Mouse (Mus musculus): ENCODE measurements around the gene Hhat.

Hhat gene

GRCm38 (mm10) chr1:192555516-192555915 is 215.5 kb downstream of the Hhat start:
- no peak for DNase-seq (ENCODE audit: low spot score)

DNA sequence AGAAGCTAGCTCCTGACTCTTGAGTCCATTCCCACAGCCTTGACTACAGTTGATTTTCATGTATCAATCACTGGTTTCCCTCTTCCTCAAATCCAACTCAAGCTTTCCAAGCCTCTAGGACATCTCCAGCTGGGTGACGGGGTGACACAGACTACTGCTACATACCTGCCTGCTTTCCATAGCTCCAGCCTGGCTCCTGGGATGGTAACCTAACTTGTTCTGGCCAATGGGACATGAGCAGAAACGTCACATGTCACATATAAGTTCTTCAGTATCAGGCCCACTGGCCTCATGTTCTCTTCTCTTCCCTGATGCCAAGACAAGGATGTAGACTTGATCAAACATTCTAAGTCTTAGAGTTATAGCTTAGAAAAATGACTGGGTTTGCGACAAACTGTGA is 220.5 kb downstream of the Hhat start:
- DNase-seq (ENCODE audit: low spot score) = no peak

DNA sequence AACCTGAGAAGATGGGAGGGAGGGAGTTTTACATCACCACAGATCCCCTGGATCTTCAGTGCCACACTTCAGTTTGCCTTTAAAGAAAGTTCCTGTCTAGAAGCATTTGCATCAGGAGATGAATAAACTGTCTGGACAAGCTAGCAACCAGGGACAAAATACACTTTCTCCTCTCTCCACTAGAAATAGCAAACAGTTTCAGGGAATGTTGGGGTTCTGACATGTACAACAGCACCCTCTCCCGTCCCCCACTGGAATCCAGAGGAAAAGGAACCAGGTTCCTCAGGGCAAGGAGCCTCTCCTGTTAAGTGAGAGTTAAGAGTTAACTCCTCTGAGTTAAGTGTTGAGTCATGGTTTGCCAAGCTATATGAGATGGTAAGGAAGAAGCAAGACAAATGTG is 224.2 kb downstream of the Hhat start:
- no peak for DNase-seq (ENCODE audit: low spot score)

DNA sequence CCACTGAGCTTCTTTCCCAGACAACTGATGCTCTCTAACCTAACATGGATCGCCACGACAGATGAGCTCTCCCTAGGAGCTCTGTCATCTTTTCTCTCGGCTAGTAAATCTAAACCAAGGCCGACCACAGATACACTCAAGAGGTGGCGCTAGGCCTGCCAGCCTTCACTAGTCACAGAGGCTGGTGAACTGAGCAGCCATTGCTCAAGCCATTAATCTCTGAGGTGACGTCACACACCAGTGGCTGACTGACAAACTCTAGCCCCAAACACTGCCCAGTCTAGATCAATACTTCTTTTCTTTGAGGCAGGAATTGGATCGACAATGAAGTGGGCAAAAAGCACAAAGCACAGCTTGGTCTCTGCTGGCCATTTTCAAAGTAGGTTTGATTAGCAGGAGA is 226.1 kb downstream of the Hhat start:
- DNase-seq (ENCODE audit: low spot score) = no peak

- DNase-seq (ENCODE audit: low spot score) = no peak
Measured at GRCm38 (mm10) chr1:192544091-192544490, 226.9 kb downstream of the Hhat start.

- DNase-seq (ENCODE audit: low spot score) = no peak
Measured at GRCm38 (mm10) chr1:192543686-192544085, 227.3 kb downstream of the Hhat start.

DNA sequence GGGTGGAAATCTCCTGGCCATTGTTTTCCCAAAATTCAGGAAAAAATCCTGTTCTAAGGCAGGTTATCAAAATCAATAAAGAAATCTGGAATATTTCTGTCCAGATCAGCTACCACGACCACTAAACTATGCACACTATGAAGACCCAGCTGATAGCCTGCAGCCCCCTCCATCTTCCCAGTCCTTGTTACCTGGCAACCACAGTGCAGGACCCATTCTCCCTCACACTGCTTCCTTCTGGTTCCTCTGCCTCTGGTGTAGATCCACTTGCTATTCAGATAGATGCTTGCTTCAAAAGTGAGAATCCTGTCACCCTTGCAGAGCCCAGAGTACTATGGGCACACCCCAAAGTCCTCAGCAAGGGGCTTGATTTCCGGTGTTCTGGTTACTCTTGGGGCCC is 228.9 kb downstream of the Hhat start:
- DNase-seq (ENCODE audit: low spot score) = no peak

DNA sequence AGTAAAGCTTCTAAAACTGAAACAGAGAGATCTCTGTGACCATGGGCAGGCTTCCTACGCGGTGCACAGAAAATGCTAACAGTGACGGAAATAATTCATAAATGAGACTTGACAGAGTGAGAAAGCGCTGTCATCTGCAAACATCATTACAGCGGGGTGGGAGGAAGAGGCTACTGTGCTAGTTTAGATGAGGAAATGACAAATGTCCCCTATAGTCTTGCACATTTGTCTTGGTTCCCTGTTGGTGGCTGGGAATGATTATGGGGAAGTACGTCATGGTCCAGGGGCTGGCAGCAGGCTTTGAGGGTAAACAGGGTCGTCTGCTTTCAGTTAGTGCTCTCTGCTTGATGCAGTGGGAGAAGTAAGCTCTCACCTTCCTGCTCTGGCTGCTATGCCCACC is 233.9 kb downstream of the Hhat start:
- DNase-seq (ENCODE audit: low spot score) = no peak

- DNase-seq (ENCODE audit: low spot score) = no peak
Measured at GRCm38 (mm10) chr1:192536440-192536839, 234.6 kb downstream of the Hhat start.

DNA sequence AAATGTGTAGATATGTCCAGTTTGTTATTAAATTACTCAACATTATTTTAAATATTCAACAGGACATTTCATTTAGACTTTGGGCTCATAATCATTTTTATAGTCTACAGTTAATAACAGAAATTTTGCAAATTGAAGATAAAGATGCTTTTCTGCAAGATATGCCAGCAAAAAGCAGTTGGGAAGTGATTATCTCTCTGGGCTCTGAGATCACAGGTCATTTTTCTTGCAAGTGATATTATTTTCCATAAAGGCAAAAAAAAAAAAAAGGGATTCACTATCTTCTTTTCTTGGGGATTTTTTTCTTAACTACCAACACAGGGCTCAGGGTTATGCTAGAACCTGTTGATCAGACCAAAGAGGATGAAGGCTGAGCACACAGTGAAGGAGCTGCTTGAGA is 238.0 kb downstream of the Hhat start:
- no peak for DNase-seq (ENCODE audit: low spot score)

DNA sequence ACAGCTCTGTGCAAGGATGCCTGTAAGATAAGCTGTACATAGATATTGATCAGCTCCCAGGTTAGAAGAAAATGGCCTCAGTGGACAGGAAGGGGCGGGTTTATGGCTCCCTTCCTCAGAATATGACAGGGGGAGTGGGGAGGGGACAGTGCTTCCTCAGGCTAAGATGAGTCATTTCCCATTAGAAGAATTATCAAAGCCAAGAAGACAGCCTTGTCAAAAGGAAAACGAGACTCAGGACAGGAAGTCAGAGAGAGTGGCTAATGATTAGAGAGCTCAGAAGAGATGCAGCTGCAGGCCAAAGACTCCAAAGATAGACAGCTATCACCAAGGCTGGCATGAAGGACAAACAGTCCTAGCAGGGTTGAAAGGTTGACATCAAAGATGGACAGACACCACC is 238.8 kb downstream of the Hhat start:
- DNase-seq (ENCODE audit: low spot score) = no peak

GRCm38 (mm10) chr1:192531490-192532146 is 239.4 kb downstream of the Hhat start:
- DNase-seq (ENCODE audit: low spot score) = no peak

DNA sequence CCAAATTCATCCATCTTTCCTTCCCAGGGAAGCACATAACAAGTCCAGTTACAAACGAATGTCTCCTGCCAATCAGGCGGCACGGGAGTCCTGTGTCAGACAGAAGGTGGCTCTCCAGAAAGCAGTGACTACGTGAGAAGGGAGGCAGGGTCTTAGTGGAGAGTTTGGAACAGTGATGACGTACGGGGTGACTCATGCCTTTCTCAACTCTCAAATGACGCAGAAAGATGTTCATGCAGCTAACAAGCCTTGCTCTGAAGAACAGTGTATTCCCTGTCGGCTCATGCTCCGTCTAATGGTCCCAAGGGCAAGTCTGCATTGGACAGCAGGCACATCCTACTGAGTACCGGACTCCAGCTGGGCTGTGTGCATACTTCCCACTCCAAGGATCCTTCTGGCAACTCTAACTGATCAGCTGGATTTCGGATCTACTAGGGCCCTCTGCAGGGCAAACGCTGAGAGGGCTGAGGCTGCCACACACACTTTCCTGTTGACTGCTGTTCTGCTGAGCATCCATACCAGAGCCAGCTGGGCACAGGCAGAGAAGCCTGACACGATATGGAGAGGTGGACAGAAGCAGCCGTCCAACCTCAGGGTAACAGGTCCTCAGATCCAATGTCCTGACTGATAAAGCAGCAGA is 245.2 kb downstream of the Hhat start:
- DNase-seq (ENCODE audit: low spot score) = no peak

DNA sequence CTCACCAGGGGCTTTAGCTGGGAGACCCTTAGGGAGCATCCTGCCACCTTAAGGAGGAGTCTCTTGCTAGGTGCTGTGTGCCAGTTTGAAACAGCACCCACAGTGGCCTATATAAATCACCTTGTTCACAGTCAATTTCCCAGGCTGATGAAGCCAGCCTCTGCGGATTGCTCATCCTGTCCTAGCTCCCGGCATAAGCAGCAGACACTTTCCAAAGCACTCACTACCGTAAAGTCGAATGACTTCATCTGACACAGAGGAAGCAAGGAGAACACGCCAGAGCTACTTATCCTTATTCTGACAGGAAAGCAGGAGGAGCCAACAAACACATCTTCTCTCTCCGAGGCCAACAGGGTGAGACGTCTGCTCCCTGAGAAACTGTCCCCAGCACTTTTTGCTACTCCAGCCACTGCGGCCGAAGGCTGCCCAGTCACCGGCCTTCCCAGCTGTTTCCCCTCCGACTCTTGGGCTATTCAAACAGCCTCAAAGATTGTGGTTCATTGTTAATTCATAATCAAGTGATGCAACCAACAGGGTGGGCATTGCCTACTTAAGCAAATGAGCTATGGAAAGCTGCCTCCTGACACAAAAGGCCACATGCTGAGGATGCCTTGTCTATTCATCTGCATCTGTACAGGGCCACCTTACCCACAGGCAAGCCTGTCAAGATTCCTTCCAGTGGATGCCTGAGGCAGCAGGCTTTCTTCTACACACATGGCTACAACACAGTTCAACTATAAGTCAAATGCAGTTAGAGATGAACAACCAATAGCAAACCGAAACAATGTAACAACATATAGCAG is 248.4 kb downstream of the Hhat start:
- DNase-seq (ENCODE audit: low spot score) = no peak

GRCm38 (mm10) chr1:192520836-192521435 is 250.1 kb downstream of the Hhat start:
- DNase-seq (ENCODE audit: low spot score) = no peak

DNA sequence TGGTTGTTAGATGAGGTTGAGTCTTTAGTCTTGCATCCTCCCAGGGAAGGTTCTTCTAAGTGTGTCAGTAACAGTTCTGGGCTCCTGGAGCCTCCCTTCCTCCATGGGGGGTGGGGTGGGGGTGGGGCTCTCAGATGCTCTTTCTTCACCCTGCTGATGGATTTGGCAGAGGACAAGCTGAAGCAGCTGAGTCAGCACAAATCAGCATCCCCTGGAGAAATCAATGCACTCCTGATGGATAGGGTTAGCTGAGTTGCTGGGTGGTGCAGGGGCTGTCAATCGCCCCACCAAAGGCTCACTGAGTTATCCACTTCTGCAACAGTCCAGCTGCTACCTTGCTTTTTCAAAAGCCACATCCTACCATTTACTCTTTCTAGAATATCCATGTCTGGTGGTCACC is 251.3 kb downstream of the Hhat start:
- DNase-seq (ENCODE audit: low spot score) = no peak

- DNase-seq (ENCODE audit: low spot score) = no peak
Measured at GRCm38 (mm10) chr1:192515373-192515772, 255.7 kb downstream of the Hhat start.

DNA sequence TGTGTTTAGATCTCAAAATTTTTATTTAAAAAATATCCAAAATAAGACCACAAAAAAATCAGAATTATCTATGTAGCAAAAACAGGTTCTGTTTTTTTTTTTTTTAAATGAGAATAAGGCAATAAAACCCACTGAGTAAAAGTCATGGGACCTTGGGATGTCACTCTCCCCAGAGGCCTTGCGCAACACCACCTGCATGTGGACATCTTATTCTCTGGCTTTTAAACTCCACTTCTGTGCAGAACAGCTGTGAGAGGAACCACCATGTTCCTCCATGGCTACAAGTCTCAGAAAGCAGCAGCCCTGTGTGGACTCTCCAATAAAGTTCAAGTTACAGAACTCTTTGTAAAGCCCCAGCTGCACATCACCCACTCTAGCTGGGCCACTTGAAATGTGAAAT is 258.2 kb downstream of the Hhat start:
- no peak for DNase-seq (ENCODE audit: low spot score)

DNA sequence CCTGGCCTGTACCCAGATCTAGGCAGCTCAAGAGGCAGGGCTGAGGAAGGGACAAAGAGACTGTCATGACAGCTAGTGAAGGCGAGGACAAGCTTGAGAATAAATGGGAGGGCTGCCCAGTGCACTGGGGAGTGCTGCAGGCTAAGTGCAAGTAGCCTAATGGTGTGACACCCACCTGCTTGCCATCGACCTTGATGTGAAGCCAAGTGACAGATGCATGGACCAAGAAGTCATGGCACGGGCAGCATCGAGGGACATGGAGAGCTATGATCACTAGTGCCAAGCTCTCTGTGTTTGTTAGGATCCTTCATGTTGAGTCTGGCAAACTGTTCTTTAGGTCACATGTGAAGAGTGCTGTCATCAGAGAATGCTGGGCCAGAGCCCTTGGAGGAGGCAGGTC is 267.4 kb downstream of the Hhat start:
- no peak for DNase-seq (ENCODE audit: low spot score)

DNA sequence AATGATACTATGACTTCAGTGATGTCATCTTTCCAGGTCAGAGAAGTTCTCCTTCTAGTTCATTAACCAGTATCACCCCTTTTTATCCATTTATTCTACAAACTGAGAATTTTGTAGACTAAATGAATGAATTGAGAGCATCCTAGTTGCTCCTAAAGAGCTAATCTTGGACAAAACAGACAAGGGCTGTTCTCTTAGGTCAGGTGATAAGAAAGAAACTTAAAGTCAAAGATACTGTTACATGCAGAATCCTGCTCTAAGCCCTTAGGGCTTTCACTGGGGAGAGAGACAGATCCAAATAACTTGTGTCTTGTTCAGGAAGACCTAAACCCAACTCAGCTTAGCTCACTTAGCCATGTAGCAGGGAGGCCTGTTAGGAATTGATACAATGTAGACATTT is 268.2 kb downstream of the Hhat start:
- DNase-seq (ENCODE audit: low spot score) = no peak

DNA sequence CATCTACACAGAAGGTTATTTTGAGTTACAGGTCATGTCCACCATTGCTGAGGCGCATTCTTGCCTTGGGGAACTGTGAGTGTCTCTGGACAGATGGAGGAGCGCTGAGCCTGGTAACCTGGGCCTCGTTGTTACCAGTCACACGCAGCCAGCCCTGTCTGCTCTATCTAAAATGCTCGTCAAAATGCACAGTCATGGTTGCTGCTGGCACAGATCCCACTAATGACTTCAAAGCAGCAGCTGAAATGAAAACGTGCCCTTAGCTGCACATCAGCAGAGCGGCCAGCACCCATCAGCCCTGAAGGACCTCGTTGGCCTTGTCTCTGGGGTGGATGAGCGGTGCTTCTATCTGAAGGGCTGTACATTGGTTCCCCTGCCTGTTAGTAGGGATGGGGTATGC is 269.0 kb downstream of the Hhat start:
- no peak for DNase-seq (ENCODE audit: low spot score)

- no peak for DNase-seq (ENCODE audit: low spot score)
Measured at GRCm38 (mm10) chr1:192497505-192497904, 273.5 kb downstream of the Hhat start.
